Mouse (Mus musculus) ovary, postnatal 36 days (tissue): ENCODE data around the gene Reg3g.
"Not testable (repeated sequence)": the region's sequence is repeated elsewhere in the genome, so short reads cannot be mapped to it uniquely, and the experiment has no call there.

Experiments used
- DNase-seq: peaks from one replicate; pipeline ENCODE4 v3.0.0; 2022; ENCODE audit warnings: low spot score, mixed read lengths

Reg3g gene

DNA sequence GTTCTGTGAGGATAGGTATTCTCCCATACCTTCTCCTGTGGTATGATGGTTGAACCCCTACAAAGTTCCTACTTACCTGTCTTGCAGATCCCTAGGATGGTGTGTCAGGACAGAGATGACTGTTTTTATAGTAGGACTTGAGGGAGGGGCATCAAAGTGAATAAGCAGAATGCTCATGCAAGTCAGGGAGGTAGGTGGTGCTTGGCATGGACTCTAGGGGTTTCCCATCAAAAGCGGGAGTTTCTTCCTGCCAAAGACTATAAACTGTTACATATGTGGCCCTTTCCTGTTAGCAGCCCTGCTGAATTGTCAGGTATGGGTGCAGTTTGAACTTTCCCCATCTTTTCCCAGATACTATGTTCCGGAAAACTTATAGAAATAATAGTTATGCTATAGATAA lies at the start of gene Reg3g:
Reg3g (minus strand) TSS at position 101 of the 400 bp plus-strand sequence.
- no peak for DNase-seq

GRCm38 (mm10) chr6:78515777-78516446 lies 47.2 kb upstream of the Reg3g start:
- DNase-seq, result no peak

GRCm38 (mm10) chr6:78512833-78513232 lies 44.2 kb upstream of the Reg3g start:
- DNase-seq, result peak; percentile 33

DNA sequence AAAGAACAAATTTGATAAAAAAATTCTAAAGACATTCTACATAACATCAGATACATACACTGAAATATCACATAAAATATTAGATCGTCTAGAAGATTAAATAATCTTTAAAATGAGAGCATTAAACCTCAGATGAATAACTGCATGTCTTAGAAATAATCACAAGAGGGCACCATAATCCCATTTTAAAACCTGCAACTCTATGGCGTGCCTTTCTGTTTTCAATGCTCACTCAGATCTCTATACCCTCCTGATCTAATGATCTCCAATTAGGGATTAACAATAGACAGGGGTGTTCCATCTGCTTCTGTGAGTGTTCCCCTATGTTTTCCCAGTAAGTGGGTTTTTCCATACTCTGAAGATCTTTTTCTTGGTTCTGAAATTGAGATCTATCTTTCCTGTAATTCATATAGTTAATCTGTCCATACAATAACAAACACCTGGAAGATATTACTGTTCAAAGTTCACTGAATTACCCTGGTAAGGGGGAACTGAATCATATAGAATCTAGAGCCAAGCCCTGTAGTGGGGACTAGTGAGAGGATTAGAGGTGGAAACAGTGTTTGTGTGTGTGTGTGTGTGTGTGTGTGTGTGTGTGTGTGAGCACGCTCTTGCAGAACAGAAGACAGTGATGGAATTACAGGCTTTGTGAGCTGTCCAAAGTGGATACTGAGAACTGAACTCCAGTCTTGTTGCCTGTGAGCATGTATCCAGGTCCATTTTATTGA lies 41.7 kb upstream of the Reg3g start:
- DNase-seq, result no peak

DNA sequence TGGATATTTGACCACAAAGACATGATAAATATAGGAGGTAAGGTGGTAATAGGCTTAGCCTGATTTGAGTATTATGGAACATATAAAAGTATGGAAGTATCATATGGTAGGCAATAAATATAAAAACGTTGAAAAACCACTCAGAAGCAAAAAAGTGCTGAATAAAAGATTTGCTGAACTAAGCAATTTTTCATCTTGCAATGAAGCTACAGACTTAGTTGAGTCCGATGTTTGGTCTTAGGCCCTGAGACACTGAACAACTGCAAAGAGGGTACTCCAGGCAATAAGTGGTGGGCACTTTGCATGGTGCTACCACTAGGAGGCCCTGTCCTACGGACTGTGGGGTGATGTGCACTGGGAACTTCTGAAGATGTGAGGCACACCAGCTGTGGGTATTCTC lies 37.1 kb upstream of the Reg3g start:
- no peak for DNase-seq

DNA sequence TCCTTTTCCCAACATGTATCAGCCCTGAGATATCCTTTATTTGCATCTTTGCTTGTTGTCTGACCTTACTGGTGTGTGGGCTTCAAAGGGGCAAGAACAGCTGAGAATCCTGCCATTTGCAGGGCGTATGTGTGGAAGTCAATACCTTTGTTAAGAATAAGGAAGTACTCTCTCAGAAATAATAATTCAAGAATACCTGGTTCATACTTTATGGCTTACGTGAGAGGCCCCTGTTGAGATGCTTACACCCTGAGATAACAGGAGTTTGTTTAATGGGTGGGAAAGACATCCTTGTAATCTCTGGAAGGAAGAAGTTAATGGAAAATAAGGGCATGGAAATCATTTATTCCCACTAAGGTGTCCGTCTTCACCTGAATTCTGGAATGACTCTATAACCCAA lies 26.0 kb upstream of the Reg3g start:
- DNase-seq, result no peak

GRCm38 (mm10) chr6:78469287-78469686 lies 615 bp upstream of the Reg3g start:
- DNase-seq, result no peak

DNA sequence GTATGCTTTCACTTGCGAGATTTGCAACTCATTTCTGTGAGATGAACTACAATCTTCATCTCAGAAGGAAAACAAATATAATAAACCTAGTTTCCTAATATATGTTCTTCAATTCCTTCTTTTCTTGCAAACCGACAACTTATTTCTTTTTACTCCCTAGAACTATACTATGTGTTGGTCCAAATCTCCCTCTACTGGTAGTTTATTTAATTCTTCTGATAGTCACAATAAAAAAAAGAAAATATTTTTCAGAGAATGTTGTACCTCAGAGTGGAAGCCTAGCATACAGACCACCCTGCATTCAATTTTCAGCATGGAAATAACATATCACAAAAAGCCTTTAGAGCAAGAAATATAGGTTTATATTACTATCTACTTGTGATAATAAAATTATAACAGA lies 5.4 kb downstream of the Reg3g start:
- DNase-seq, result no peak

DNA sequence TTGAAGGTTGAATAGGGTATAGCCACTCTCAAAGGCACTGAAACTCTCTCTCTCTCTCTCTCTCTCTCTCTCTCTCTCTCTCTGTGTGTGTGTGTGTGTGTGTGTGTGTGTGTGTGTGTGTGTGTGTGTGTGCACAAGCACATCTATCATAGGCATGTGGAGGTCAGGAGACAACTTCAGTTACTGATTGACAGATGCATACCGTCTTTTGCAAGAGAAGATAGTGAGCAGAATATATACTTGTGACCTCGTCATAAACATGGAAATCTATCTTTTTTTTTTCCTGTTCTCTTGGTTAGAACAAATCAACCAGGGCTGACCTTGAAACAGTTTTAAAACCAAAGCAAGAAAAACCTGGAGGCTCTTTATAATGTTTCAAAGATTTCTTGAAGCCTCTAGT lies 6.3 kb downstream of the Reg3g start:
- no peak for DNase-seq

- DNase-seq, result no peak
These were observed 8.4 kb downstream of the Reg3g start for GRCm38 (mm10) chr6:78460191-78460825.

- no peak for DNase-seq
These were observed 15.9 kb downstream of the Reg3g start for GRCm38 (mm10) chr6:78452804-78453203.

DNA sequence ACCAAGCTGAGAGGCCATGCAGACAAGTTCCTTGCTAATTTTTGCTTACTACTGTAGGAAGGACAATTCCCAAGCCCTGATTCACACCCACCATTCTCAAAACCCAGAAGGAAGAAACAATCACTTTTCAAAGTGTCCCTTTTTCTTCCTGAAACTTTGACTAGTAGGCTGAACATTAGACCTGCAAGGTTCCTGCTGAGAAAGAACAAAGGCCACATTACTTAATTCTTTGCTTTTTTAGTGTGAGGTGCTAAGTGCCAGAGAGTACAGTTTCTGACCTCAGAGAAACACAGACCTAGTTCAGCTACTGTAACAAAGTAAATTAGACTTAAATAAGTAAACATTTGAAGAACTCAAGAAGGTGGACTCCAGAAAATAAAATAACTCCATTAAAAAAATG lies 20.3 kb downstream of the Reg3g start:
- no peak for DNase-seq

- no peak for DNase-seq
These were observed 21.5 kb downstream of the Reg3g start for GRCm38 (mm10) chr6:78447202-78447601.

GRCm38 (mm10) chr6:78425497-78425896 lies 43.2 kb downstream of the Reg3g start:
- DNase-seq, result no peak

- not testable (repeated sequence) for DNase-seq
These were observed 46.3 kb downstream of the Reg3g start, which contains the start of gene Reg1 for GRCm38 (mm10) chr6:78422411-78422810. Gene Reg1, plus strand, starts transcription at chr6:78422711.
